Mouse (Mus musculus) hindbrain, embryonic 14.5 days (tissue): ENCODE measurements around the gene Idnk. TPM values are rescaled to one million over a fixed set of nuclear protein-coding genes. Genes with fewer than 3 reads are reported as not detected.

Source experiments
- ATAC-seq: fragments of 200-750 bp; cut with Nextera tagmentation; 2 replicates; pipeline ENCODE4 v1.8.0; 2017; ENCODE audit warnings: moderate number of reproducible peaks, mild to moderate bottlenecking, moderate TSS enrichment, moderate library complexity; ENCODE audit not compliant: low FRiP score
- DNase-seq: peaks from one replicate; pipeline ENCODE4 v3.0.0-alpha.2; 2015; ENCODE audit warnings: low spot score
- H3K27ac ChIP-seq: fragments of 300-500 bp; sonication (generic); 2 replicates; pipeline ENCODE4 v1.5.1; 2014; ENCODE audit warnings: mild to moderate bottlenecking, moderate library complexity
- H3K27me3 ChIP-seq: fragments of 300-500 bp; sonication (generic); 2 replicates; pipeline ENCODE4 v1.6.1; 2014; ENCODE audit warnings: mild to moderate bottlenecking, low read length, mixed read lengths; ENCODE audit not compliant: control insufficient read depth, insufficient read depth
- H3K36me3 ChIP-seq: fragments of 300-500 bp; sonication (generic); replicated peaks from 2 replicates; pipeline ENCODE4 v1.6.1; 2014; ENCODE audit not compliant: control insufficient read depth, insufficient read depth
- H3K4me1 ChIP-seq: fragments of 300-500 bp; sonication (generic); replicated peaks from 2 replicates; pipeline ENCODE4 v1.6.1; 2014; ENCODE audit warnings: antibody characterized with exemption, low read length, mixed read lengths; ENCODE audit not compliant: control insufficient read depth, insufficient read depth
- H3K4me2 ChIP-seq: fragments of 300-500 bp; sonication (generic); replicated peaks from 2 replicates; pipeline ENCODE4 v1.6.1; 2014; ENCODE audit warnings: mild to moderate bottlenecking, moderate library complexity
- H3K4me3 ChIP-seq: fragments of 300-500 bp; sonication (generic); replicated peaks from 2 replicates; pipeline ENCODE4 v1.5.1; 2014; ENCODE audit warnings: mild to moderate bottlenecking, low read length
- H3K9ac ChIP-seq: fragments of 300-500 bp; sonication (generic); 2 replicates; pipeline ENCODE4 v1.6.1; 2014
- H3K9me3 ChIP-seq: fragments of 300-500 bp; sonication (generic); 2 replicates; pipeline ENCODE4 v1.6.1; 2016; ENCODE audit warnings: low read length; ENCODE audit not compliant: control insufficient read depth
- WGBS: fragments of 180-500 bp; shearing (Covaris S2); extraction: QIAGEN DNeasy Blood & Tissue Kit; methylation state at CpG from one replicate; pipeline ENCODE4 v1.1.7; 2014; 5-methylcytosine and 5-hydroxymethylcytosine counted together
- polyA plus RNA-seq: library from polyadenylated mRNA; unstranded; fragments of >200 nt; fragmentation: Nextera tagmentation; extraction: Ambion mirVana; gene quantifications from 2 replicates; pipeline ENCODE4 v1.2.1, GENCODE M21; 2014

The Idnk gene
- polyA plus RNA-seq, 1 experiment from 2014 or later, result 63.2 TPM

DNA sequence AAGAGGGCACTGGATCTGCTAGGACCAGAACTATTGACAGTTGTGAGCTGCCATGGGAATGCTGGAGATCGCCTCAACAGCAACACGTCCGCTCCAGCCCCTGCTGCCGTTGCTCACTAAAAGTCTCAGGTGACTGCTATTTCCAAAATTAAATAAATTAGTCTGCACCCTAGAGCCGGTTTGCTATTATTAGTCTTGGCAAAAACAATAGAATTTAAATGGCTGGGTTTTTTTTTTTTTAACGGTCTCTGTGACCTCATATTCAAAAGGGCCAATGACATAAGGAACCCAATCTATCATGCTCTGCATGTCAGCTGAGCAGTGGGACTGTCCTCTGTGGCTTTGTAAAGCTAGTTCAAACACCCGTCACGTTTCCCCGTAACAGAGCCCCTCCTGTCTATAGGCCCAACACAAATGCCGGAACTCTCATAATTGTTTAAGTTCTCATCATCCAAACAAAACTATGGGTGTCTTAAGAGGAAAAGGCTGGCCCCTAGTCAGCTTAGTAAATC lies 34.6 kb upstream of the Idnk start:
- H3K9me3 ChIP-seq, result no peaks in the 10 kb centered on the region
- WGBS, result 43% methylated on average over 10 of the region's 10 CpGs
- no peak overlapping the region for H3K4me3 ChIP-seq
- no peaks in the 10 kb centered on the region for H3K27me3 ChIP-seq
- H3K4me2 ChIP-seq, result 0 out of 2 replicates have a peak overlapping the region, but pooled peaks have one; percentile 4
- H3K4me1 ChIP-seq, result peaks cover 35% of the 10 kb centered on the region
- ATAC-seq (no peak), DNase-seq (peak; percentile 23)
- no peak overlapping the region for H3K9ac ChIP-seq
- peaks cover 10% of the 10 kb centered on the region for H3K36me3 ChIP-seq
- no peak overlapping the region for H3K27ac ChIP-seq

DNA sequence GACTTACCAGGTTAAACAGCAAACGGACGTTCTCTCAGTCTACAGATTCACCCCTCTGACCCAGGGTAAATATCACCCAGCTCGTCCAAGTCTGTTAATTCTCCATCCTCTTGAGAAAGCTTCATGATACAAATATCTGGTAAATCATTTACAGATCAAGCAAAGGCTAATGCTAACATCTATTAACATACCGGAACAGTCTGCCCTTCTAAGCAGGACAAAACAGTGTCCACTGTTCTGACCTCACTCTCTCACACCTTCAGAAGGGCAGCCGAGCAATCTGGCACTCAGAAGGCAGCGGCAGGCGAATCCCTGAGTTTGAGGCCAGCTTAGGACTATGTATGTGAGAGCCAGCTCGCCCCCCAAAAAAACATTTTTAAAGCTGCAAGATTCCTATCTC lies 34.1 kb upstream of the Idnk start:
- Histone ChIP-seq H3K27me3 (no peaks in the 10 kb centered on the region), H3K36me3 (peaks cover 10% of the 10 kb centered on the region), H3K4me2 (no peak overlapping the region), H3K4me1 (peaks cover 35% of the 10 kb centered on the region), H3K27ac (no peak overlapping the region), H3K4me3 (no peak overlapping the region), H3K9me3 (no peaks in the 10 kb centered on the region), H3K9ac (no peak overlapping the region)
- DNase-seq, result peak; percentile 13
- no peak for ATAC-seq
- 48% methylated on average over 8 of the region's 8 CpGs for WGBS

DNA sequence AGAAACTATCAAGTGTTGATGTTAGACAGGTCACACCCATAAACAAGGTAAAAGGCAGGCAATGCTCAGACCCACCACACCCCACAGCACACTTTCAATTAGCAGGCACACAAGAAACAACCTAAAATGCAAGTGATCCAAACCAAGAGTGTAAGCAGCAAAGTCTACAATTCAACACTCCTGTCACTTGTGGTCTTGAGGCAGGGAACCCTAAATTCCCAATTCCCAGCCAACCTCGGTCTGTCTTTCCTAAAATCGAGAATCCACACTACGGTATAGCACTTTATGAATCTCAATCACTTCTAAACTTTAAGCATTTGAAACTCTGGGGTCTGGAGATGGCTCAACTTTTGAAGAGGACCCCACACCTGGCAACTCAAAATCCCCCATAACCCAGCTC lies 33.2 kb upstream of the Idnk start:
- DNase-seq, result peak; percentile 9
- H3K27ac ChIP-seq, result no peak overlapping the region
- 80% methylated on average over 3 of the region's 3 CpGs for WGBS
- peaks cover 35% of the 10 kb centered on the region for H3K4me1 ChIP-seq
- H3K36me3 ChIP-seq, result peaks cover 10% of the 10 kb centered on the region
- H3K9ac ChIP-seq, result no peak overlapping the region
- H3K4me3 ChIP-seq, result no peak overlapping the region
- no peak overlapping the region for H3K4me2 ChIP-seq
- no peaks in the 10 kb centered on the region for H3K9me3 ChIP-seq
- no peaks in the 10 kb centered on the region for H3K27me3 ChIP-seq
- no peak for ATAC-seq

DNA sequence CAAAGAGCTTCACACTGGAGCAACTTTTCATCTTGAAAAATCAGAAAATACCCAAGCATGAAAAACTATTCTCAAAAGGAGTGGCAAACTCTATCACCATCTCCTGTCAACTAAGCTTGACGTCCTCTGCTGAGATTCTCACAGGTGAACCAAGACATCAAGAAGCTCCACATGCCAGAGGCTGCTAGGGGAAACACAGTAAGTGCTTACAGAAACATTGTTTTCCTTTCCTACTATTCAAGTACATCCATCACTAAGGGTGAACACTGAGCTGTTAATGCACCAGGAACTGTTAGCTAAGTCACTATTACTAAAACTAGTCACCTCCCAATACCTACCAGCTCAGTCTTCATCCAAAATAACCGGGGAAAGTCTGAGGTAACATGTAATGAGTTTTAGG lies 32.5 kb upstream of the Idnk start:
- Histone ChIP-seq H3K36me3 (peaks cover 10% of the 10 kb centered on the region), H3K9me3 (no peaks in the 10 kb centered on the region), H3K27ac (no peak overlapping the region), H3K4me2 (peak overlapping the region; percentile 83; the same call in 1 of the 2 replicates), H3K4me1 (peaks cover 40% of the 10 kb centered on the region), H3K4me3 (no peak overlapping the region), H3K9ac (no peak overlapping the region), H3K27me3 (no peaks in the 10 kb centered on the region)
- 54% methylated on average over 2 of the region's 2 CpGs for WGBS
- ATAC-seq (no peak), DNase-seq (peak; percentile 22)

DNA sequence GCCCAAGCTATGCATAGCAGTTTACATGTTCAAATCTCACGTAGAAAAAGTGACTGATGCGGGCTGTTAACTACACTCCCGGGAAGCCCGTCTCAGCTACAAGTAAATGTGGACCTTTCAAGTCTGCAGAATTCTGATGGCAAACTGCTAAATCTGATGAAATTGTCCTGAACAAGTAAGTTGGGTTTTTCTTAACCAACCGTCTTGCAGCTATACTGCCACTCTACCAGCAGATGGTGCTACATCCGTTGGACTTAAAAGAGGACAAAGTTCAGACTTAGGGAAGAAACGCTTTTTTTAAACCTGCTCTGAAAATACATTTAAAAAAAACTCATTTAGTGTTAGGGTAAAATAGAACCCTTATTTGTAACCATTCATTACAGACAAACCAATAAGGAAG lies 31.3 kb upstream of the Idnk start:
- DNase-seq (peak; percentile 86), ATAC-seq (no peak)
- no peaks in the 10 kb centered on the region for H3K27me3 ChIP-seq
- H3K27ac ChIP-seq, result no peak overlapping the region
- peak overlapping the region; percentile 39 for H3K9ac ChIP-seq
- peak overlapping the region; percentile 93 for H3K4me3 ChIP-seq
- WGBS, result 25% methylated on average over 7 of the region's 7 CpGs
- peaks cover 40% of the 10 kb centered on the region for H3K4me1 ChIP-seq
- no peaks in the 10 kb centered on the region for H3K9me3 ChIP-seq
- peaks cover 10% of the 10 kb centered on the region for H3K36me3 ChIP-seq
- peak overlapping the region; percentile 83 for H3K4me2 ChIP-seq

DNA sequence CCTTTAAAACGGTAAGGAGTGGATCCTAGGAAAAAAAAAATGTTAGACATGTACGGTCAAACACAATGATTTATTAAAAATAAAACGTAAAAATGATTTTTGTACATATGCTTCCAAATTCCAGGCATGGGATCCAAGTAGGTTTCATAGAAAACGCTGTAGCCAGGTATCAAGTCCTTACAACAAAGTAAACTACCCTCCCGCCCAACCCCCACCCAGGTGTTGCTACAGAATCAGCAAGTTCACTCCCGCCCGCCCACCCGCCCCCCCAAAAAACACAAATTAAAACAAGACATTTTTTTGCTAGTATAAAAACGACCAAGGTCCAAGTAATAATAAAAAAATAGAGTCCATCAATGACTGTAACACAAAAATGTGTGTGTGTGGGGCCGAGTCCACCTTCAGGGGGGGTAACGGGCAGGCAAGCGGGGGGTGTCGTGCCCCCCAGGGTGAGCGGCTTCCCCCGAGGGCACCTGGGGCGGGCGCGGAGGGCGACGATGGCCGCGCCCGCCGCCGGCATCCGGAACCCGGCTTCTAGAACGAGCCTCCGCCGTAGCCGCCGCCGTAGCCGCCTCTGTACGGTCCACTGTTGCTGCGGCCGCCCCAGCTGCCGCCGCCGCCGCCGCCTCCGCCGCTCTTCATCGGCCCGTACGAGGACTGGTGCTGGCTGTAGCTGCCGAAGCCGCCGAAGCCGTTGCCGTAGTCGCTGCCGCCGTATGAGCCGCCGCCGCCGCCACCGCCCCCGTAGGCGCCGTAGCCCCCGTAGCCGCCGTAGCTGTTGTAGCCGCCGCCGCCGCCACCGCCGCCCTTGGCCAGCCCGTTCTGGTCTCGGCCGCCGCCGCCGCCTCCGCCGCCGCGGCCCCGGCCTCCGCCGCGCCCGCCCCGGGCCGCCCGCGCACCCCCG lies 30.3 kb upstream of the Idnk start:
- H3K36me3 ChIP-seq, result peaks cover 10% of the 10 kb centered on the region
- peak overlapping the region; percentile 100 for H3K9ac ChIP-seq
- H3K4me3 ChIP-seq, result peak overlapping the region; percentile 93
- DNase-seq (peak; percentile 23), ATAC-seq (no peak)
- H3K9me3 ChIP-seq, result no peaks in the 10 kb centered on the region
- H3K27me3 ChIP-seq, result no peaks in the 10 kb centered on the region
- under 1% methylated on average over 61 of the region's 92 CpGs for WGBS
- H3K27ac ChIP-seq, result peak overlapping the region; percentile 100
- peaks cover 40% of the 10 kb centered on the region for H3K4me1 ChIP-seq
- peak overlapping the region; percentile 83 for H3K4me2 ChIP-seq

DNA sequence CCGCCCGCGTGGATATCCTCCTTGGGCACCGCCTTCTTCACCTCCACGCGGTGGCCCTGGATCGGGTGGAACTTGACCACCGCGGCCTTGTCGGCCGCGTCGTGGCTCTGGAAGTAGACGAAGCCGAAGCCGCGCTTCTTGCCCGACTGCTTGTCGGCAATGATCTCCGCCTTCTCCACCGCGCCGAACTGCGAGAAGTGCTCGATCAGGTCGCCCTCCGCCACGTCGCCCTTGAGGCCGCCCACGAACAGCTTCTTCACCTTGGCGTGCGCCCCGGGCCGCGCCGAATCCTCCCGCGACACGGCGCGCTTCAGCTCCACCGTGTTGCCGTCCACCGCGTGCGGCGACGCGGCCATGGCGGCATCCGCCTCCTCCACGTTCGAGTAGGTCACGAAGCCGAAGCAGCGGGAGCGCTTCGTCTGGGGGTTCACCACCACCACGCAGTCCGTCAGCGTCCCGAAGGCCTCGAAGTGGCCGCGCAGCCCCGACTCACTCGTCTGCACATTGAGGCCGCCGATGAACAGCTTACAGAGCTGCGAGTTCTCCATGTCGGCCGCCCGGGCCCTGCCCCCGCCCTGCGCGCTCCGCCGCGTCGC lies 29.6 kb upstream of the Idnk start:
- Histone ChIP-seq H3K4me3 (peak overlapping the region; percentile 93), H3K9me3 (no peaks in the 10 kb centered on the region), H3K9ac (peak overlapping the region; percentile 100), H3K27me3 (no peaks in the 10 kb centered on the region), H3K4me1 (peaks cover 36% of the 10 kb centered on the region), H3K27ac (peak overlapping the region; percentile 100), H3K4me2 (peak overlapping the region; percentile 83), H3K36me3 (peaks cover 10% of the 10 kb centered on the region)
- WGBS, result under 1% methylated on average over 79 of the region's 81 CpGs
- ATAC-seq, result peak; percentile 44
- DNase-seq, result peak; percentile 59

DNA sequence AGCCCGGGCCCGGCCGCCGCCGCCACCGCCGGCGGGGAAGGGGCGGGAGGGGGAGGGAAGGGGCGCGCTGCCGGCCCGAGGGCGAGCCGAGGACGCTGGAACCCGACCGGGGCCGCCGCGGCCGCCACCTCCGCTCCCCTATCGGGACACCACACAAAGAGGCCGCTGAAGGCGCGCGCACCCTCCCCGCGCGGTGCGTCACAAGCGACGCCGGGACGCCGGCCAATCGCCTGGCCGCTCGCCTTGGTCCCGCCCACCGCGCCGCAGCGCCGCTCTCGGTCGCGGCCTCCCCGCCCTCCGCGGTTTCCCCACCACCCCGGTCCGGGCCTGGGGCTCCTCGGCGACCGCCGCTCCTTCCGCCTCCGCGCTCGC lies 29.1 kb upstream of the Idnk start, which contains the start of gene Hnrnpa0:
Gene Hnrnpa0, minus strand, starts transcription at position 161 of the 372 bp plus-strand sequence.
- H3K4me1 ChIP-seq, result peaks cover 31% of the 10 kb centered on the region
- peak within 1 kb of the TSS; percentile 100 for H3K9ac ChIP-seq
- H3K27me3 ChIP-seq, result no peaks in the 10 kb centered on the region
- ATAC-seq (peak; percentile 95), DNase-seq (peak; percentile 96)
- H3K9me3 ChIP-seq, result no peaks in the 10 kb centered on the region
- peak within 1 kb of the TSS; percentile 83 for H3K4me2 ChIP-seq
- H3K36me3 ChIP-seq, result peaks cover 10% of the 10 kb centered on the region
- H3K27ac ChIP-seq, result peak within 1 kb of the TSS; percentile 100
- H3K4me3 ChIP-seq, result peak within 1 kb of the TSS; percentile 93
- 0% methylated on average over 31 of the region's 62 CpGs for WGBS
